Mouse (Mus musculus) C2C12 (cell line): ENCODE results near the gene Abcg5.

Experiments
- CEBPB ChIP-seq: IDR thresholded peaks from one replicate; pipeline ENCODE4 v1.6.1; 2011; ENCODE audit warnings: low read depth, mild to moderate bottlenecking, control low read depth, moderate library complexity
- CTCF ChIP-seq: IDR thresholded peaks from one replicate; pipeline ENCODE4 v1.5.1; 2011; ENCODE audit not compliant: control insufficient read depth, insufficient read depth, insufficient read length
- FOSL1 ChIP-seq: IDR thresholded peaks from one replicate; pipeline ENCODE4 v1.8.0; 2011; ENCODE audit warnings: mild to moderate bottlenecking, low read length; ENCODE audit not compliant: poor library complexity, insufficient read depth, severe bottlenecking
- MAX ChIP-seq: IDR thresholded peaks from one replicate; pipeline ENCODE4 v1.6.1; 2011; ENCODE audit warnings: mild to moderate bottlenecking, control low read depth
- MYOD1 ChIP-seq: IDR thresholded peaks from one replicate; pipeline ENCODE4 v1.6.1; 2011; ENCODE audit warnings: low read depth; ENCODE audit not compliant: control insufficient read depth, insufficient read length
- USF1 ChIP-seq: IDR thresholded peaks from one replicate; pipeline ENCODE4 v1.6.1; 2011; ENCODE audit warnings: low read depth, mild to moderate bottlenecking, control low read depth, moderate library complexity

GRCm38 (mm10) chr17:84622873-84623272 is 59.9 kb downstream of the Abcg5 start:
- TF ChIP-seq MYOD1 (no peak), USF1 (no peak), CEBPB (no peak), CTCF (no peak), FOSL1 (no peak), MAX (no peak)
